Mouse (Mus musculus) liver, embryonic 14.5 days (tissue): ENCODE results near the gene Map1a. TPM values are rescaled to one million over a fixed set of nuclear protein-coding genes. Genes with fewer than 3 reads are reported as not detected.

Experiments used
- ATAC-seq: fragments of 200-750 bp; cut with Nextera tagmentation; 2 replicates; pipeline ENCODE4 v1.8.0; 2017; ENCODE audit warnings: moderate number of reproducible peaks, mild to moderate bottlenecking, moderate library complexity; ENCODE audit not compliant: insufficient read depth
- DNase-seq, 3 experiments: peaks; one replicate each; pipeline ENCODE4 v3.0.0-alpha.2; 2012 to 2013; ENCODE audit warnings: low read depth in 3 of 3, low spot score in 3 of 3
- H3K27ac ChIP-seq: fragments of 300-500 bp; sonication (generic); 2 replicates; pipeline ENCODE4 v1.5.1; 2014; ENCODE audit warnings: moderate library complexity, mild to moderate bottlenecking, control low read depth, inconsistent platforms
- H3K27me3 ChIP-seq: fragments of 300-500 bp; sonication (generic); 2 replicates; pipeline ENCODE4 v1.6.1; 2014; ENCODE audit warnings: mild to moderate bottlenecking, low read length, moderate library complexity; ENCODE audit not compliant: control insufficient read depth, insufficient read depth
- H3K36me3 ChIP-seq: fragments of 300-500 bp; sonication (generic); replicated peaks from 2 replicates; pipeline ENCODE4 v1.6.1; 2014; ENCODE audit warnings: low read depth; ENCODE audit not compliant: control insufficient read depth, insufficient read depth
- H3K4me1 ChIP-seq, 2 experiments: fragments of 200-500 bp in 1 of 2; fragments of 300-500 bp in 1 of 2; sonication (generic) in 1 of 2; replicated peaks; 2 replicates each; pipeline ENCODE4 v1.6.1; 2012 to 2014; ENCODE audit warnings: antibody characterized with exemption in 1 of 2, inconsistent platforms in 1 of 2, low read length in 1 of 2; ENCODE audit not compliant: control insufficient read depth in 2 of 2, insufficient read depth in 2 of 2
- H3K4me2 ChIP-seq: fragments of 300-500 bp; sonication (generic); 2 replicates; pipeline ENCODE4 v1.6.1; 2014; ENCODE audit warnings: low read depth, mild to moderate bottlenecking, control low read depth, moderate library complexity
- H3K4me3 ChIP-seq, 2 experiments: fragments of 200-500 bp in 1 of 2; fragments of 300-500 bp in 1 of 2; sonication (generic) in 1 of 2; 2 replicates each; pipeline ENCODE4 v1.5.1; 2012 to 2014; ENCODE audit warnings: low read depth in 2 of 2, low read length in 2 of 2, mild to moderate bottlenecking in 2 of 2, control low read depth in 1 of 2, inconsistent platforms in 1 of 2, moderate library complexity in 1 of 2; ENCODE audit not compliant: insufficient read depth in 1 of 2
- H3K9ac ChIP-seq: fragments of 300-500 bp; sonication (generic); replicated peaks from 2 replicates; pipeline ENCODE4 v1.6.1; 2014; ENCODE audit warnings: mild to moderate bottlenecking, control low read depth, moderate library complexity
- H3K9me3 ChIP-seq: fragments of 300-500 bp; sonication (generic); 2 replicates; pipeline ENCODE4 v1.6.1; 2016; ENCODE audit warnings: low read length, mixed read lengths; ENCODE audit not compliant: control insufficient read depth
- CTCF ChIP-seq: IDR thresholded peaks from 2 replicates; pipeline ENCODE4 v1.5.1; 2016; ENCODE audit warnings: antibody characterized with exemption, low read depth, control low read depth
- EP300 ChIP-seq: IDR thresholded peaks from 2 replicates; pipeline ENCODE4 v1.6.1; 2016; ENCODE audit warnings: antibody characterized with exemption, low read depth
- WGBS: fragments of 180-500 bp; shearing (Covaris S2); extraction: QIAGEN DNeasy Blood & Tissue Kit; methylation state at CpG from one replicate; pipeline ENCODE4 v1.1.7; 2014; ENCODE audit not compliant: insufficient replicate concordance; 5-methylcytosine and 5-hydroxymethylcytosine counted together
- polyA plus RNA-seq, 2 experiments: library from polyadenylated mRNA; depleted of rRNA in 1 of 2; stranded (reverse) in 1 of 2; unstranded in 1 of 2; fragments of >200 nt; fragmentation: Nextera tagmentation in 1 of 2; extraction: Ambion mirVana in 1 of 2; gene quantifications; 2 replicates each; pipeline versions ENCODE4 v1.2.1 to v1.2.3; 2012 to 2014

The Map1a gene
- polyA plus RNA-seq, 2 experiments = 0.04 TPM; not detected in 1

- Histone ChIP-seq H3K4me1 (peaks cover 0 to 6% of the 10 kb centered on the region in 2 experiments; a peak in 1 of 4 replicates), H3K27ac (no peak overlapping the region), H3K4me3 (no peak overlapping the region), H3K27me3 (peaks cover 79% of the 10 kb centered on the region), H3K36me3 (no peaks in the 10 kb centered on the region), H3K9me3 (no peaks in the 10 kb centered on the region), H3K9ac (no peak overlapping the region), H3K4me2 (no peak overlapping the region)
- ATAC-seq (no peak), DNase-seq (no peak)
- 15% methylated on average over 6 of the region's 6 CpGs for WGBS
- TF ChIP-seq CTCF = no peak
- TF ChIP-seq EP300 = no peak
These were observed 7.4 kb downstream of the Map1a start for GRCm38 (mm10) chr2:121296754-121297231.

GRCm38 (mm10) chr2:121297701-121298100, 8.3 kb downstream of the Map1a start:
- Histone ChIP-seq H3K27me3 (peaks cover 71% of the 10 kb centered on the region), H3K4me2 (no peak overlapping the region), H3K9me3 (no peaks in the 10 kb centered on the region), H3K4me1 (peaks cover 0 to 6% of the 10 kb centered on the region in 2 experiments; a peak in 1 of 4 replicates), H3K4me3 (no peak overlapping the region), H3K9ac (no peak overlapping the region), H3K27ac (no peak overlapping the region), H3K36me3 (no peaks in the 10 kb centered on the region)
- no peak for ATAC-seq
- 6% methylated on average over 9 of the region's 9 CpGs for WGBS
- TF ChIP-seq EP300 (no peak), CTCF (no peak)
- DNase-seq = no peak

DNA sequence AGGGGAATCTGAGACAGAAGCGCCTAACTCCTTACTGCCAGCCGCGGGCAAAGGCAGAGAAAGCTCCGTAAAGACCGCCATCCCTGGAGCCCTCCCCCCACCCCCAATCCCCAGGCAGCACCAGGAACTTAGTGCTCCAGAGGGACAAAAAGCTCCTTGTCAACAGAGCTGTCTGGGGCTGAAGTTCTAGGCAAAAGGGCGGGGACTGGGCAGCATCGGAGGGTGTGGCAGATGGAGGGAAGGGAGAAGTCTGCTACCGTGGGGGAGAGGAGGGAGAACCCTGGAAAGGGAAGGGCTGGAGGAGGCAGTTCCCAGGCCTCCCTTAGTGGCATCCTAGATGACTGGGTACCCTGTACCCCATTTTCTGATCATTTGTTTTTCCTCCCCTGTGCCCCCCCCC, 8.7 kb downstream of the Map1a start:
- no peak overlapping the region for H3K4me2 ChIP-seq
- no peaks in the 10 kb centered on the region for H3K36me3 ChIP-seq
- no peak for ATAC-seq
- TF ChIP-seq EP300 (no peak), CTCF (no peak)
- H3K4me3 ChIP-seq = no peak overlapping the region
- H3K27ac ChIP-seq = no peak overlapping the region
- no peak overlapping the region for H3K9ac ChIP-seq
- no peak for DNase-seq
- peaks cover 68% of the 10 kb centered on the region for H3K27me3 ChIP-seq
- WGBS = 2% methylated on average over 8 of the region's 8 CpGs
- H3K9me3 ChIP-seq = no peaks in the 10 kb centered on the region
- H3K4me1 ChIP-seq = peaks cover 0 to 6% of the 10 kb centered on the region in 2 experiments; a peak in 1 of 4 replicates

GRCm38 (mm10) chr2:121299471-121299870, 10.1 kb downstream of the Map1a start:
- no peak overlapping the region for H3K9ac ChIP-seq
- no peak overlapping the region for H3K4me3 ChIP-seq
- no peak for ATAC-seq
- H3K9me3 ChIP-seq = no peaks in the 10 kb centered on the region
- DNase-seq = no peak
- H3K27ac ChIP-seq = no peak overlapping the region
- H3K4me1 ChIP-seq = peaks cover 0 to 4% of the 10 kb centered on the region in 2 experiments; a peak in 1 of 4 replicates
- TF ChIP-seq CTCF (no peak), EP300 (no peak)
- no peaks in the 10 kb centered on the region for H3K36me3 ChIP-seq
- no peak overlapping the region for H3K4me2 ChIP-seq
- H3K27me3 ChIP-seq = peaks cover 56% of the 10 kb centered on the region
- WGBS = 68% methylated on average over 17 of the region's 17 CpGs

DNA sequence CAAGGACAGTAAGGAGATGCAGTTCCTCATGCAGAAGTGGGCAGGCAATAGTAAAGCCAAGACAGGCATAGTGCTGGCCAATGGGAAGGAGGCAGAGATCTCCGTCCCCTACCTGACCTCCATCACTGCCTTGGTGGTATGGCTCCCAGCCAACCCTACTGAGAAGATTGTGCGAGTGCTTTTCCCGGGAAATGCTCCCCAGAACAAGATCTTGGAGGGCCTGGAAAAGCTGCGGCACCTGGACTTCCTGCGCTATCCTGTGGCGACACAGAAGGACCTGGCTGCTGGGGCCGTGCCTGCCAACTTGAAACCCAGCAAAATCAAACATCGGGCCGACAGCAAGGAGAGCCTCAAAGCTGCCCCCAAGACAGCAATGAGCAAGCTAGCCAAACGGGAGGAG, 10.6 kb downstream of the Map1a start:
- H3K9me3 ChIP-seq = no peaks in the 10 kb centered on the region
- TF ChIP-seq CTCF (no peak), EP300 (no peak)
- no peak overlapping the region for H3K4me3 ChIP-seq
- no peak for ATAC-seq
- 59% methylated on average over 10 of the region's 10 CpGs for WGBS
- H3K27ac ChIP-seq = no peak overlapping the region
- peaks cover 50% of the 10 kb centered on the region for H3K27me3 ChIP-seq
- no peak for DNase-seq
- H3K4me2 ChIP-seq = no peak overlapping the region
- no peaks in the 10 kb centered on the region for H3K36me3 ChIP-seq
- no peaks in the 10 kb centered on the region for H3K4me1 ChIP-seq
- H3K9ac ChIP-seq = no peak overlapping the region
